8 mouse cellular contexts compared by ENCODE assay signal in the genomic region with DNA sequence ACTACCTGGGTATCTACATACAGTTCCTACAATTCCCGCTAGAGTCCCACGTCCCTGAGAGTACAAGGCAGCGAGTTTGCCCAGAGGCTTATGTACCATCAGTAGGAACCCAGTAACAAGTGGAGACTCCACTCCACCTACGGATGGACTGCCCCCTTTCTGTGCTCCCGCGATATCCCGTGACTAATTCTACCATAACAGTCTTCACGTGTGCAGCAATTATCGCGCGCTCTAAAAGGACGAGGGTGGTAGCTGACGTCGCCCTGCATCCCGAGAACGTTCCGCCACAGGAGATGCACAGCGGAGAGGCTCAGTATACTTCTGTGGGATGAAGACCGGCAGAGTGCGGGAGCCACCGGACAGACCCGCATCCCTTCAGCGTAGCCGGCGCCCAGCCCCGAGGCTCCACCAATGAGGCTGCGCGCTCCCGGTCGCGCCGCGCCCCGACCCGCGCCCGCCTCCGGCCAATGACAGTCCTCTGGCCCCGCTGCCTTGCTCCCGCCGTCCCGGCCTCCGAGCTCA. TPM values are rescaled to one million over a fixed set of nuclear protein-coding genes. Genes with fewer than 3 reads are reported as not detected.
DNase-seq lines count a peak whose midpoint lies in the region; ATAC-seq lines count a peak whose summit lies in the region.

No protein-coding gene starts in this region.

- H3K4me3 ChIP-seq in hindbrain, embryonic 12.5 days = peak overlapping the region; percentile 94
- peak overlapping the region; percentile 90 for H3K4me3 ChIP-seq in lung, embryonic 15.5 days

- DNase-seq in adrenal gland, postnatal 14 days = peak; percentile 81
- DNase-seq in frontal cortex, postnatal 25 days (ENCODE audit: low spot score in 2 of 2) = peak; percentile 25 to 39
- DNase-seq in layer of hippocampus, adult 9-11 months = peak; percentile 37
- peak; percentile 85 for DNase-seq in retina, embryonic 14.5 days (ENCODE audit: low spot score)

- WGBS in hindbrain, embryonic 12.5 days = under 1% methylated on average over 43 of the region's 43 CpGs
- under 1% methylated on average over 33 of the region's 43 CpGs for WGBS in lung, embryonic 15.5 days

- H3K27me3 ChIP-seq in hindbrain, embryonic 12.5 days = no peaks in the 10 kb centered on the region
- H3K27me3 ChIP-seq in lung, embryonic 15.5 days = no peaks in the 10 kb centered on the region

- H3K36me3 ChIP-seq in hindbrain, embryonic 12.5 days = no peaks in the 10 kb centered on the region
- no peaks in the 10 kb centered on the region for H3K36me3 ChIP-seq in lung, embryonic 15.5 days

- H3K9ac ChIP-seq in hindbrain, embryonic 12.5 days = peak overlapping the region; percentile 88
- H3K9ac ChIP-seq in lung, embryonic 15.5 days = peak overlapping the region; percentile 80

- H3K4me1 ChIP-seq in hindbrain, embryonic 12.5 days = 0 out of 2 replicates have a peak, but pooled peaks cover 3% of the 10 kb centered on the region
- 0 out of 2 replicates have a peak, but pooled peaks cover 4% of the 10 kb centered on the region for H3K4me1 ChIP-seq in lung, embryonic 15.5 days

- ATAC-seq in common myeloid progenitor, adult 5-6 weeks (replicated peaks; ENCODE audit: low read depth, poor library complexity, severe bottlenecking) = peak; percentile 88
- ATAC-seq in hindbrain, embryonic 12.5 days (ENCODE audit: low FRiP score) = peak; percentile 90
- ATAC-seq in lung, embryonic 15.5 days (ENCODE audit: borderline replicate concordance, extremely low read depth, low FRiP score, low TSS enrichment) = peak; percentile 86
- ATAC-seq in inflammation-experienced regulatory T-cells, adult 6 months = no peak

- 0 out of 2 replicates have a peak, but pooled peaks cover 3% of the 10 kb centered on the region for H3K9me3 ChIP-seq in hindbrain, embryonic 12.5 days (replicated peaks)
- no peaks in the 10 kb centered on the region for H3K9me3 ChIP-seq in lung, embryonic 15.5 days

- H3K27ac ChIP-seq in hindbrain, embryonic 12.5 days = peak overlapping the region; percentile 92
- peak overlapping the region; percentile 78 for H3K27ac ChIP-seq in lung, embryonic 15.5 days

- peak overlapping the region; percentile 61 for H3K4me2 ChIP-seq in hindbrain, embryonic 12.5 days (replicated peaks)
- peak overlapping the region; percentile 81 for H3K4me2 ChIP-seq in lung, embryonic 15.5 days

RNA-seq across cellular contexts. Expression of a gene that starts 0.6 kb away (rescaled TPM):
- total RNA-seq in adrenal gland, postnatal 14 days (2021) = 3.3 and 3.9 TPM in 2 replicates
- 4.8 and 7.0 TPM in 2 replicates for total RNA-seq in common myeloid progenitor, adult 5-6 weeks (2017)
- 11.9 and 12.2 TPM in 2 replicates for polyA plus RNA-seq in hindbrain, embryonic 12.5 days (2016; fragmentation: Nextera tagmentation; extraction: Ambion mirVana)
- 4.2 and 5.1 TPM in 2 replicates for polyA plus RNA-seq in lung, embryonic 15.5 days (2015; fragmentation: Nextera tagmentation; extraction: Ambion mirVana)
- polyA plus RNA-seq in inflammation-experienced regulatory T-cells, adult 6 months (2017; shearing (Covaris generic)) = under 1 TPM in 1 of 3 experiments, not detected in 2; 0.49 TPM

Comparison
In these comparisons a context has a peak if more than half of its experiments do, and no peak if none do; other contexts are left out.
1. DNase-seq: peak in every context shown above with its lines; median percentile 85 in retina, embryonic 14.5 days; 81 in adrenal gland, postnatal 14 days; 37 in layer of hippocampus, adult 9-11 months; 32 in frontal cortex, postnatal 25 days.